Mouse (Mus musculus): ENCODE data around the gene Erich3.

DNA sequence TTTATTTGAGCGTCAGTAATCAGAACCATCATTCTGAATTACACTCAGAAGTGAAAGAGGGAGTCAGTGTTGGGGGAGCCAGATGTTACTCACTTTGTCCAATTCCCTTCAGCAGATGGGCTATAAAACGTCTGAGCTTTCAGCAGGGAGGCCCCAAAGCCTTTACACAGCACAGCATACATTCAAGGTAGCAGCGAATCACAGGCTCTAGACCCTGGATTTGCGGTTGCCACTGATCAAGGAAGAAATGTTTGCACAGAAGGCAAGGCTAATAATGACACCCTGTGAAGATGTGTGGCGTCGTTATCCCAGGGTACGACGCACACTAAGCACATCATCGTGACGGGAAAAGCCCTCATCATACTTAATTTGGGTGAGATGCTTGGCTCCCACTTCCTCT, 67.8 kb downstream of the Erich3 start:
- TF ChIP-seq CTCF (IDR thresholded peaks at IDR 0.05; ENCODE audit: borderline replicate concordance, control insufficient read depth, extremely low read depth, insufficient read depth, low read length, poor library complexity) (no peak), POLR2A (IDR thresholded peaks at IDR 0.05; ENCODE audit: control insufficient read depth, extremely low read depth, insufficient read depth, low read length, poor library complexity) (no peak)
